Mouse (Mus musculus): Measurements from ENCODE around the gene Afg3l1.

DNA sequence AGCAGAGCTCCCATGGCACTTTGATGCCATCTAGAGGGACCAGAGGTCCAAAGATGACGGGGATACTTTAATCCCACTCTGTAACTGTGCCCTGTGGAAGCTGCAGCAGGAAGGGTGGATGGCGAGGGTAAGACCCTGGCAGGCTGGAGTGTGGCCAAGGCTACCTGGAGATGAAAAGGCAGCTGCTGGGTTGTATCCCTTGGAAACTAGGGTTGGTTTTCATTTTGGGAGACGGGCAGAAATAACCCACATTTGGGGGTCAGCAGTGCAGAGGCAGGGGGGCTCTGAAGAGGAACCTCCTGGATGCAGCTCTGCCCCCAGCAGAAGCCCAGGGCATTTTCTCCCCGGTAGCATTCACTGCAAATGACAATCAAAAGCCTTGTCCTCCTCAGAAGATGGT lies 27.6 kb downstream of the Afg3l1 start:
- TF ChIP-seq POLR2A (IDR thresholded peaks at IDR 0.05; ENCODE audit: borderline replicate concordance, extremely low read depth, low read depth, low read length) (no peak), CTCF (IDR thresholded peaks at IDR 0.05; ENCODE audit: insufficient read depth, low read length) (no peak)

Data from lung, adult 2 months (tissue).